Mouse (Mus musculus) heart, adult 8-10 months (tissue): ENCODE results near the gene Gpr63. TPM values are rescaled to one million over a fixed set of nuclear protein-coding genes. Genes with fewer than 3 reads are reported as not detected.

ENCODE experiments used
- total RNA-seq, 4 experiments: library from RNA; stranded (reverse); gene quantifications; 2 replicates each; pipeline ENCODE4 v1.2.4; 2022

Gpr63 gene
- total RNA-seq, 4 experiments from 2014 or later = 1.6 to 3.6 (median 2.3) TPM

Other genes starting within 250 kb of the Gpr63 start
- gene Klhl32, start 115.3 kb upstream of the Gpr63 start, total RNA-seq = 1 to 10 TPM; 1.2 to 2.0 (median 1.3) TPM
- 10 to 100 TPM; 58.1 to 71.7 (median 66.7) TPM for gene Ndufaf4, start 68.3 kb upstream of the Gpr63 start, total RNA-seq